Mouse (Mus musculus) bone marrow, adult 2 months (tissue): Measurements from ENCODE around the gene Pofut1. TPM values are rescaled to one million over a fixed set of nuclear protein-coding genes. Genes with fewer than 3 reads are reported as not detected.

Source experiments
- H3K27ac ChIP-seq: fragments of 200-500 bp; 2 replicates; pipeline ENCODE4 v1.5.1; 2012; ENCODE audit warnings: low read depth, mild to moderate bottlenecking, control low read depth, inconsistent platforms, low read length; ENCODE audit not compliant: control insufficient read depth, poor library complexity, insufficient read depth
- H3K4me1 ChIP-seq: fragments of 200-500 bp; 2 replicates; pipeline ENCODE4 v1.6.1; 2011; ENCODE audit warnings: low read length; ENCODE audit not compliant: control insufficient read depth, insufficient read depth
- H3K4me3 ChIP-seq: fragments of 200-500 bp; replicated peaks from 2 replicates; pipeline ENCODE3; 2011; ENCODE audit warnings: mild to moderate bottlenecking, low read depth, low read length, control low read depth; ENCODE audit not compliant: control insufficient read depth
- CTCF ChIP-seq: fragments of 200-500 bp; IDR thresholded peaks from 2 replicates; pipeline ENCODE4 v1.5.1; 2011; ENCODE audit warnings: low read length, control low read depth; ENCODE audit not compliant: control insufficient read depth, insufficient read depth
- POLR2A ChIP-seq: fragments of 200-500 bp; IDR thresholded peaks from 2 replicates; pipeline ENCODE4 v1.6.1; 2011; ENCODE audit warnings: low read depth, mild to moderate bottlenecking, control low read depth, low read length, borderline replicate concordance; ENCODE audit not compliant: control insufficient read depth
- WGBS: fragments of 180-500 bp; shearing (Covaris S2); methylation state at CpG from one replicate; pipeline ENCODE4 v1.1.7; 2018; 5-methylcytosine and 5-hydroxymethylcytosine counted together
- polyA plus RNA-seq: library from polyadenylated mRNA; stranded (reverse); fragments of >200 nt; gene quantifications from 2 replicates; pipeline ENCODE4 v1.2.4, GENCODE M21; 2011; ENCODE audit warnings: low replicate concordance; ENCODE audit not compliant: missing spikeins, insufficient read depth, insufficient read length

Gene Pofut1
- polyA plus RNA-seq, 1 experiment, result 12.6 TPM

DNA sequence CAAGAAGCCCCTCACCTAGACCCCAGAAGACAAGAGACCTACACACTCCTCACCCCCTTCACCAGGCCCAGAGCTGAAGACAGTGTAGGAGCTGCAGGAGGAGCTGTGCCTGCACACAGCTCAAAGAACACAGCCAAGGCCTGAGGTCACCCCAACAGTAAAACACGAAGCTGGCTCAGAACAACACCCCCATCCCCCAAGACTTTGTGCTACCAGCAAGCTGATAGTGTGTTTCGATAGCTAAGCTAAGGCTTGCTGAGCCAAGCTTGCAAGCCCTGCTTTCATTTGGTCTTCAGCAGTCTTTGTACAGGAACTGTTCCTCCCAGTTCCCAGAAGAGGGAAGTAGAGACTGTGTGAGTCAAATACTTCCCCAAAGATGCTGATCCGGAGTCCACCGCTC is 57.5 kb downstream of the Pofut1 start:
- TF ChIP-seq CTCF (0 out of 2 replicates have a peak, but pooled peaks have one; percentile 10), POLR2A (no peak)
- H3K4me1 ChIP-seq, result peaks cover 5% of the 10 kb centered on the region
- H3K4me3 ChIP-seq, result no peak overlapping the region
- H3K27ac ChIP-seq, result peak overlapping the region; percentile 88
- WGBS, result 8% methylated on average over 4 of the region's 4 CpGs

DNA sequence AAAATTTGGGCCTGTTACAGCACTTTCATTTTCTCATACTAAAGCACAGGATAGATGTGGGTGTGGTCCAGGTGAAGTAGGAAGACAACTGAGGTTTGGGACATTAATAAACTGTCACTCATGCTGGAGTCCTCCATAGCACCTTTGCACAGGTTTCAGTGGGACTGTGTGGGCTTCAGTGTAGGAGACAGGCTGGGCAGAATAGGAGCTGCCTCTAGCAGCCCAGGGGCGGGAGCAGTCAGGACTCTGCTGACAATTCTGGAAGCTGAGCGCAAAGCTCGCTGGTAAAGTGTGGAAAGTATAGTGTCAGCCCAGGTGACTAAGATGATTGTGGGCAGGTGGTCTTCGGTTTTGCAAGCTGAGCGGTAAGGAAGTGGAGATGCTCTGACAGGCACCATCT is 59.8 kb downstream of the Pofut1 start:
- TF ChIP-seq CTCF (no peak), POLR2A (no peak)
- Histone ChIP-seq H3K4me1 (peaks cover 5% of the 10 kb centered on the region), H3K27ac (no peak overlapping the region), H3K4me3 (no peak overlapping the region)
- 91% methylated on average over 5 of the region's 5 CpGs for WGBS

DNA sequence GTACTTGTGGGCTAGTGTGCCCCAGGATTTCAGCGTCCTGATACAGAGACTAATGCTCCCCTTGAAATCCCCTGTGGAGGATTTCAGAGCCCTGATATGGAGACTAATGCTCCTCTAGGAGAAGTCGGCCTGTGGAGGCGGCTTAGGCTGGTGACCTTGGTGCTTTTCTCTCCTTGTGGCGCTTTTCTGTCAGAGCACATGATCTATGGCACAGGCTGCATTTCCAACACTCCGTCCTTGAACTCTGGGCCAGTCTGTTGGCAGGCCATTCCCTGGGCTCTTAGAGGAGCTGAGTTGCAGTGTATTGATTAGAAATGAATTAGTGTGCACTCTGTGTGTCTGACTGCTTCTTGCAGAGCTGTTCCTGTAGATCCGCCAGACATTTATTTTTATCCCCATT is 63.9 kb downstream of the Pofut1 start:
- H3K27ac ChIP-seq, result no peak overlapping the region
- 92% methylated on average over 6 of the region's 6 CpGs for WGBS
- H3K4me3 ChIP-seq, result no peak overlapping the region
- H3K4me1 ChIP-seq, result no peaks in the 10 kb centered on the region; the same call in 1 of the 2 replicates
- TF ChIP-seq CTCF (no peak), POLR2A (no peak)

DNA sequence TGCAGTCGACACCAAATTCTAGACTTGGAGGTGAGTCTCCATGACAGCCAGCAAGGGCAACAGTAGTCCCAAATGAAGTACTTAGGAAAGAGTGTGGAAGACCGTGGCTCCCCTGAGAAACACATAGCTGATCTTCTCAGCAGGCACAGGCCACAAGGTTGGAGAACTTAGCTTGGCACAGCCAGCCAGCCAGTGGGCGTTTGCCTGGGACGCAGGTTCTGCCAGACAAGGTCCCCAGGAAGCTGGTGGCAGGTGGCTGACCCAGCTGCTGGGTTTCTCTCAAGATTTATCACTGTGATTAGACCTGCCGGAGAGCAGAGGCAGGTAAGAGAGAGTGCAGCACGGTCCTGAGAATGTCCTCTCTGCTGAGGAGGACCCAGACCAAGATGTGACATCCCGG is 67.3 kb downstream of the Pofut1 start:
- no peak overlapping the region for H3K27ac ChIP-seq
- no peak overlapping the region for H3K4me3 ChIP-seq
- no peaks in the 10 kb centered on the region; the same call in 1 of the 2 replicates for H3K4me1 ChIP-seq
- TF ChIP-seq POLR2A (no peak), CTCF (no peak)
- WGBS, result 70% methylated on average over 7 of the region's 7 CpGs

DNA sequence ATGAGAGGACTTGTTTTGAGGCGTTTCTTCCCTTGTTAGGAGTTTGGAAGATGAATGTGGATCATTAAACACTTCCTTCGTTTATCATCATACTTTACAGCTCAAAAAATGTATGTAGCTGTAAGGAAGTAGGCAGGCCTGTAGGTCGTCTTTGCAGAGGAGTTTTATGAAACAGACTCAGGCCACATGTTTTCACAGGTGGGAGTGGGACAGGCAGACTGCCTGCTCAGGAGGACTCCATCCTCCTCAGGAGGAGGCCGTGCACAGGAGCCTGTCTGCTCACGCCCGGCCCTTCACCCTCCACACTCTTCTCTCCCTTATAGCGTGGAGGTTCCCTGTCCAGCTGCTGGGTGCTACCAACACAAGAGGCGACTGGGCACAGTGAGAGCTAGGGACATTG is 67.8 kb downstream of the Pofut1 start:
- Histone ChIP-seq H3K27ac (no peak overlapping the region), H3K4me1 (no peaks in the 10 kb centered on the region; the same call in 1 of the 2 replicates), H3K4me3 (no peak overlapping the region)
- 79% methylated on average over 8 of the region's 8 CpGs for WGBS
- TF ChIP-seq POLR2A (no peak), CTCF (no peak)

DNA sequence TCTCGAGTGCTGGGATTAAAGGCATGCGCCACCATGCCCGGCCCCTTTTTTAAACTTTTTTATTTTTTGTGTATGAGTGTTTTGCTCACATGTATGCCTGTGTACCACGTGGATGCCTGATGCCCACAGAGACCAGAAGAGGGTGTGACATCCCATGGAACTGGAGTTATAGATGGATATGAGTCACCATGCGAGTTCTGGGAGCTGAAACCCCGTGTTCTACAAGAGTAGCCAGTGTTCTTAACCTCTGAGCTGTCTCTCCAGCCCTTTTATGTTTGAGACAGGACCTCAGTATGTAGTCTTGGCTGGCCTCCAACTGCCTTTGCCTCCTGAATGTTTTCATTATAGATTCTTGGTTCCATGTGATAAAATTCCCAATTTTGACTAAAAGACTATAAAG is 68.9 kb downstream of the Pofut1 start:
- Histone ChIP-seq H3K4me1 (peaks cover 1% of the 10 kb centered on the region; the same call in 1 of the 2 replicates), H3K4me3 (no peak overlapping the region), H3K27ac (no peak overlapping the region)
- TF ChIP-seq POLR2A, result no peak
- no peak for TF ChIP-seq CTCF
- 79% methylated on average over 6 of the region's 6 CpGs for WGBS

DNA sequence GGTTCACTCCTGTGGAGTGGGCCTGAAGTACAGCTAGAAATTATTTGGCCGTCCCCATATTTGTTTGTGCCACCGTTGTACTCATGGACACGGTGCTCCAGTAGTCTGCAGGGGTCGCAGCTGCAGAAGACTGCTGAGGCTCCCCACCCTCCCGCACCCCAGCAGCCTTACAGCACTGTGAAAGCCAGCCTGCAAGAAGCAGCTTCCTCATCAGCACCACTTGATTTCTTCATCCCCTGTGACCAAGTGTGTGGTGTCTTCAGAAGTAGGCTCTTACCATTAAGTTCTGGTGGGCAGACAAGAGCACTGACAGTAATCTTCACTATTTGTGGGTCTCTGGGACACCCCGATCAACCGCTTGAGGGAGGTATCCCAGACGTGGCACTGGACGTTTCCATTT is 71.6 kb downstream of the Pofut1 start:
- Histone ChIP-seq H3K4me1 (peaks cover 1% of the 10 kb centered on the region; the same call in 1 of the 2 replicates), H3K4me3 (no peak overlapping the region), H3K27ac (peak overlapping the region; percentile 24; the same call in 1 of the 2 replicates)
- TF ChIP-seq POLR2A (no peak), CTCF (no peak)
- WGBS, result 56% methylated on average over 9 of the region's 9 CpGs

DNA sequence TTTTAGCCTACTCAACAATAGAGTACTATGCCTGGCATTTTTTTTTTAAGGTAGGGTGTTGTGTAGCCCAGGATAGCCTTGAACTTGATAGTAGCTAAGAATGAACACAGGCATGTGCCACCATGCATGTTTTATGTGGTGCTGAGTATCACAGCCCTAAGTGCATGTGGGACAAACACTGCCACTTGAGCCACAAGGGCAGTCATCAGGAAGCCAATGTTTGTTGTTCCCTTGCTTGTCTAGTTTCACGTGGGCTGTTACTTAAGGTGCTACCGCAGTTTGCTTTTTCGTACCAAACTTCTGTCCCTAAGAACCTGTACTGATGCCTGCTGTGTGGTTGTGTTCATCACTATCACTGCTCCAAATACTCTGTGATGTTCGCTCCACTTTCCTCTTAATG is 77.1 kb downstream of the Pofut1 start:
- Histone ChIP-seq H3K27ac (no peak overlapping the region), H3K4me1 (peaks cover 7% of the 10 kb centered on the region), H3K4me3 (no peak overlapping the region)
- WGBS, result 81% methylated on average over 4 of the region's 4 CpGs
- TF ChIP-seq POLR2A, result no peak
- no peak for TF ChIP-seq CTCF

DNA sequence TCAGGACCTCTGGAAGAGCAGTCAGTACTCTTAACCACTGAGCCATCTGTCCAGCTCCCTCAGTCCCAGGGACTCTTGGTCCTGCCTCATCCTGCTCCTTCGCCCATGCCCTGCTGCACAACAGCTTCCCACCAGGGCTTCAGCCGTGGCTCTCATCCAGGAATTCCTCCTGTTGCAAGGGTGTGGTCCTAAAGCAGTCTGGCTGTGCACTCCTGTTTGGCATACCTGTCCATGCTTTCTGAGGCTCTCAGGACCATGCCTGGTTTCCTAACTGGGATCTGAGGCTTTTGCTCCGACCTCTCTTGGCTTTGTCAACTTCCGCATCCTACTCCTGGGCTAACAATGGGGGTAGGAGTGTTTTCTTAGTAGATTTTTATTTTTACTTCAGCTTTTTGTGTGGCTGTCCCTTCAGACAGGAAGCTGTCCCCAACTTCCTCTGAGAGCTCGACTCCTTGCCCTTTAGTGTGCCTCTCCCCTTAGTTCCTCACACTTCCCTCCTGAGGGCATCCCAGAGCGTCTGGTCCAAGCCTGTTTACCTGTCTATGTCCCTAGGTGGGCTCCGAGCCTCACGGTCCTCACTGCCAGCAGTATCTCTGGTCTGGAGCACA is 77.8 kb downstream of the Pofut1 start:
- Histone ChIP-seq H3K4me1 (peaks cover 7% of the 10 kb centered on the region), H3K4me3 (no peak overlapping the region), H3K27ac (peak overlapping the region; percentile 86)
- TF ChIP-seq POLR2A, result peak; percentile 1; the same call in 1 of the 2 replicates
- no peak for TF ChIP-seq CTCF
- 17% methylated on average over 8 of the region's 8 CpGs for WGBS

Other genes starting within 250 kb of the Pofut1 start
- gene Pdrg1, start 226.1 kb upstream of the Pofut1 start, polyA plus RNA-seq, result 29.8 and 30.9 TPM in 2 replicates
- not detected in 2 replicates for gene Xkr7, start 209.7 kb upstream of the Pofut1 start, polyA plus RNA-seq
- gene Ccm2l, start 175.6 kb upstream of the Pofut1 start, polyA plus RNA-seq, result 4.8 and 8.3 TPM in 2 replicates
- gene Hck, start 133.1 kb upstream of the Pofut1 start, polyA plus RNA-seq, result 20.0 and 54.3 TPM in 2 replicates
- gene Tm9sf4, start 80.2 kb upstream of the Pofut1 start, polyA plus RNA-seq, result 12.6 and 18.3 TPM in 2 replicates
- gene Tspyl3, start 16.1 kb upstream of the Pofut1 start, polyA plus RNA-seq, result 2.5 and 5.5 TPM in 2 replicates
- 8.8 and 10.8 TPM in 2 replicates for gene Plagl2, start 107 bp upstream of the Pofut1 start, polyA plus RNA-seq
- 6.3 and 10.9 TPM in 2 replicates for gene Kif3b, start 49.9 kb downstream of the Pofut1 start, polyA plus RNA-seq
- 35.7 and 56.2 TPM in 2 replicates for gene Asxl1, start 104.3 kb downstream of the Pofut1 start, polyA plus RNA-seq